Mouse (Mus musculus): ENCODE measurements around the gene Coq5. TPM values are rescaled to one million over a fixed set of nuclear protein-coding genes. Genes with fewer than 3 reads are reported as not detected.

Gene Coq5
- total and polyA plus RNA-seq, 3 experiments: 41.9 to 46.7 (median 43.9) TPM

GRCm38 (mm10) chr5:115296347-115296746 lies 16.9 kb downstream of the Coq5 start:
- no peaks in the 10 kb centered on the region for H3K9me3 ChIP-seq (replicated peaks; ENCODE audit: low read length)
- H3K4me3 ChIP-seq (replicated peaks in 1 of 3; ENCODE audit: low read depth in 2 of 3, low read length in 2 of 3, poor library complexity in 1 of 3): no peak overlapping the region
- no peak overlapping the region for H3K9ac ChIP-seq (ENCODE audit: insufficient read depth, low read depth)
- peaks cover 0 to 25% of the 10 kb centered on the region in 2 experiments; a peak in 3 of 4 replicates for H3K4me1 ChIP-seq (ENCODE audit: control insufficient read depth in 1 of 2, insufficient read depth in 2 of 2)
- H3K27ac ChIP-seq (ENCODE audit: insufficient read depth, low read depth): no peak overlapping the region
- no peak for DNase-seq (ENCODE audit: extremely low read depth)
- dilution Hi-C loops (cut with MboI; ENCODE audit: extremely low pct_ligation_motif_present, extremely low pct_unique_long_range_greater_than_20kb, low sequenced_read_pairs): no loop called here
- TF ChIP-seq ZMIZ1 (IDR thresholded peaks at IDR 0.05; ENCODE audit: low read depth, low read length) (no peak), IRF4 (IDR thresholded peaks at IDR 0.05; ENCODE audit: low read depth, low read length) (no peak)
- no peaks in the 10 kb centered on the region for H3K27me3 ChIP-seq (replicated peaks)
- peaks cover 37 to 75% of the 10 kb centered on the region in 2 experiments for H3K36me3 ChIP-seq (replicated peaks in 1 of 2; ENCODE audit: control insufficient read depth in 1 of 2, insufficient read depth in 1 of 2, low read length in 1 of 2)
- in situ Hi-C loops (cut with MboI; ENCODE audit: low pct_ligation_motif_present, low pct_unique_long_range_greater_than_20kb, low sequenced_read_pairs): no loop called here
- no peak overlapping the region for H3K4me2 ChIP-seq (ENCODE audit: insufficient read depth, low read depth, poor library complexity, severe bottlenecking)
- H3K79me2 ChIP-seq (replicated peaks; ENCODE audit: control insufficient read depth, extremely low read depth, insufficient read depth, poor library complexity, severe bottlenecking): peaks cover 18% of the 10 kb centered on the region

GRCm38 (mm10) chr5:115300035-115300744 lies 20.7 kb downstream of the Coq5 start:
- peaks cover 22 to 43% of the 10 kb centered on the region in 2 experiments for H3K36me3 ChIP-seq (replicated peaks in 1 of 2; ENCODE audit: control insufficient read depth in 1 of 2, insufficient read depth in 1 of 2, low read length in 1 of 2)
- H3K4me2 ChIP-seq (ENCODE audit: insufficient read depth, low read depth, poor library complexity, severe bottlenecking): peak overlapping the region; percentile 61; the same call in 1 of the 2 replicates
- dilution Hi-C loops (cut with MboI; ENCODE audit: extremely low pct_ligation_motif_present, extremely low pct_unique_long_range_greater_than_20kb, low sequenced_read_pairs) (no loop called here), in situ Hi-C loops (cut with MboI; ENCODE audit: low pct_ligation_motif_present, low pct_unique_long_range_greater_than_20kb, low sequenced_read_pairs) (loop anchor here (5.0 kb wide), 1 partner anchor 42 kb away; the partner anchor contains the start of genes Gatc and Triap1)
- H3K9ac ChIP-seq (ENCODE audit: insufficient read depth, low read depth): peak overlapping the region; percentile 41
- H3K9me3 ChIP-seq (replicated peaks; ENCODE audit: low read length): peaks cover 3% of the 10 kb centered on the region
- H3K27ac ChIP-seq (ENCODE audit: insufficient read depth, low read depth): peak overlapping the region; percentile 62; the same call in 1 of the 2 replicates
- peak overlapping the region; percentile 67 to 86 (median 76) for H3K4me3 ChIP-seq (replicated peaks in 1 of 3; ENCODE audit: low read depth in 2 of 3, low read length in 2 of 3, poor library complexity in 1 of 3)
- peak; percentile 42 for DNase-seq (ENCODE audit: extremely low read depth)
- H3K4me1 ChIP-seq (ENCODE audit: control insufficient read depth in 1 of 2, insufficient read depth in 2 of 2): peaks cover 0 to 22% of the 10 kb centered on the region in 2 experiments; a peak in 3 of 4 replicates
- no peaks in the 10 kb centered on the region for H3K27me3 ChIP-seq (replicated peaks)
- TF ChIP-seq RAD21 (IDR thresholded peaks at IDR 0.05; ENCODE audit: low read depth, low read length): peak; percentile 34
- 0 out of 2 replicates have a peak, but pooled peaks have one; percentile 10 for TF ChIP-seq MEF2A (IDR thresholded peaks at IDR 0.05; ENCODE audit: borderline replicate concordance, low read depth, low read length)
- no peak for TF ChIP-seq GABPA (IDR thresholded peaks at IDR 0.05; ENCODE audit: insufficient replicate concordance, low read depth, low read length)
- TF ChIP-seq SIN3A (IDR thresholded peaks at IDR 0.05; ENCODE audit: low read length): peak; percentile 77
- TF ChIP-seq RCOR1 (conservative IDR thresholded peaks at IDR 0.05; ENCODE audit: low read depth, low read length): 0 out of 2 replicates have a peak, but pooled peaks have one; percentile 30
- 0 out of 2 replicates have a peak, but pooled peaks have one; percentile 11 for TF ChIP-seq HCFC1 (IDR thresholded peaks at IDR 0.05; ENCODE audit: low read depth, low read length)
- 0 out of 2 replicates have a peak, but pooled peaks have one; percentile 37 for TF ChIP-seq MAX (IDR thresholded peaks at IDR 0.05; ENCODE audit: low read length)
- TF ChIP-seq IRF4 (IDR thresholded peaks at IDR 0.05; ENCODE audit: low read depth, low read length): 0 out of 2 replicates have a peak, but pooled peaks have one; percentile 10
- TF ChIP-seq SMC3 (IDR thresholded peaks at IDR 0.05; ENCODE audit: low read depth, low read length): peak; percentile 13; the same call in 1 of the 2 replicates
- TF ChIP-seq MXI1 (IDR thresholded peaks at IDR 0.05; ENCODE audit: low read depth, low read length): no peak
- TF ChIP-seq NELFE (IDR thresholded peaks at IDR 0.05; ENCODE audit: low read depth, low read length): no peak
- peak; percentile 58; the same call in 1 of the 2 replicates for TF ChIP-seq MAZ (IDR thresholded peaks at IDR 0.05; ENCODE audit: low read depth, low read length)
- 0 out of 2 replicates have a peak, but pooled peaks have one; percentile 21 for TF ChIP-seq MYC (IDR thresholded peaks at IDR 0.05; ENCODE audit: low read depth, low read length)
- no peak for TF ChIP-seq NRF1 (IDR thresholded peaks at IDR 0.05; ENCODE audit: low read depth, low read length)
- peak in 1 of 2 experiments; percentile 52; a peak in 2 of 4 replicates for TF ChIP-seq CTCF (conservative IDR thresholded peaks at IDR 0.05 in 1 of 2, IDR thresholded peaks at IDR 0.05 in 1 of 2; ENCODE audit: low read depth in 2 of 2, low read length in 2 of 2)
- peak; percentile 96 for TF ChIP-seq ZNF384 (IDR thresholded peaks at IDR 0.05; ENCODE audit: low read depth, low read length)
- TF ChIP-seq JUN (IDR thresholded peaks at IDR 0.05; ENCODE audit: insufficient read depth, low read depth, low read length): no peak
- 0 out of 2 replicates have a peak, but pooled peaks have one; percentile 59 for TF ChIP-seq CHD1 (IDR thresholded peaks at IDR 0.05; ENCODE audit: low read depth, low read length)
- TF ChIP-seq PAX5 (IDR thresholded peaks at IDR 0.05; ENCODE audit: low read length): no peak
- peak; percentile 17; the same call in 1 of the 2 replicates for TF ChIP-seq ELF1 (IDR thresholded peaks at IDR 0.05; ENCODE audit: low read depth, low read length)
- peak; percentile 2; the same call in 1 of the 2 replicates for TF ChIP-seq UBTF (IDR thresholded peaks at IDR 0.05; ENCODE audit: low read depth, low read length)
- TF ChIP-seq KAT2A (IDR thresholded peaks at IDR 0.05; ENCODE audit: insufficient replicate concordance, low read length): no peak
- peaks cover 18% of the 10 kb centered on the region for H3K79me2 ChIP-seq (replicated peaks; ENCODE audit: control insufficient read depth, extremely low read depth, insufficient read depth, poor library complexity, severe bottlenecking)

Data from CH12.LX (cell line).